Mouse (Mus musculus): Measurements from ENCODE around the gene BC049715. TPM values are rescaled to one million over a fixed set of nuclear protein-coding genes. Genes with fewer than 3 reads are reported as not detected.
"Not testable (repeated sequence)": the region's sequence is repeated elsewhere in the genome, so short reads cannot be mapped to it uniquely, and the experiment has no call there.

BC049715 gene
- polyA plus RNA-seq, 1 experiment from 2014 or later: 2.5 TPM

DNA sequence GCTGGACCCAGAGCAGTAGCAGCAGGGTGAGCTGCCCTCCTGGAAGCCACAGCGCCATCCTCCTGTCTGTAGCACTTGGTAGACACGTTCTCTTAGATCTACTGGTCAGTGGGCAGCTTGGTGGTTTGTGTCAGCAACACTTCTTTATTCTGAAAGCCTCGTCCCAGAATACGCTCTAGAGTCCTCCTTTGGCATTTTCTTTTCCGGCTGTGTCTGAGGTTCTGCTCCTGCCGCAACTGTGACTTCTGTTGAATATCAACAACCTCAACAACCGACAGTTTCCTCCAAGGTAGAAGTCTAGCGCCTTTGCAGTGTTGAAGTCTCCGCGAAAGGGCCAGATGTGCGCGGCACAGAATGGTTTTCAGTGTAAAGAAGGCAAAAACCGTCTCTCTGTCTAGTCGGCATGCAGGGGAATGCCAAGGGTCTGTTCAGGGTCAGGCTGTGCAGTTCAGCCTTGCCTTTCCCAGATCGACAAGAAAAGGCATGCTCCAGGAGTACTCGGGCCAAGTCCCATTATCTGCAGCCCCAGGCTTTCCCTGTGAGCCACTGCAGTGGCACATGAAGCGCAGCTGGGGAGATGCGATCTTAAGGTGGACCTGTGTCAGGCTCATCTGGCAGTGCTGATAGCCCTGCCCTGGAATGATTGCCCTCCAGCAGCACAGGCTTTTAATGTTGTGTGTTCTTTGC is 29.9 kb downstream of the BC049715 start, which contains the start of gene Art4:
Art4 (minus strand) TSS at position 548 of the 687 bp plus-strand sequence.
- H3K27ac ChIP-seq: no peak within 1 kb of the TSS
- 68% methylated on average over 18 of the region's 18 CpGs for WGBS

GRCm38 (mm10) chr6:136857873-136858260 is 30.4 kb downstream of the BC049715 start:
- ATAC-seq (ENCODE audit: low FRiP score): no peak
- no peak overlapping the region for H3K4me3 ChIP-seq
- WGBS: 65% methylated on average over 11 of the region's 11 CpGs
- H3K36me3 ChIP-seq: no peaks in the 10 kb centered on the region
- no peak overlapping the region for H3K27ac ChIP-seq
- H3K4me1 ChIP-seq: 0 out of 2 replicates have a peak, but pooled peaks cover 1% of the 10 kb centered on the region
- no peak overlapping the region for H3K4me2 ChIP-seq (replicated peaks)
- H3K9me3 ChIP-seq (replicated peaks): no peaks in the 10 kb centered on the region
- H3K9ac ChIP-seq: no peak overlapping the region
- no peaks in the 10 kb centered on the region for H3K27me3 ChIP-seq

More for the DNA sequence above, 29.9 kb downstream of the BC049715 start, which contains the start of gene Art4:
- peaks cover 4% of the 10 kb centered on the region; the same call in 1 of the 2 replicates for H3K4me1 ChIP-seq
- H3K4me3 ChIP-seq: no peak within 1 kb of the TSS
- H3K9ac ChIP-seq: no peak within 1 kb of the TSS
- ATAC-seq (ENCODE audit: low FRiP score): no peak
- H3K27me3 ChIP-seq: no peaks in the 10 kb centered on the region
- H3K4me2 ChIP-seq (replicated peaks): no peak within 1 kb of the TSS
- no peaks in the 10 kb centered on the region for H3K9me3 ChIP-seq (replicated peaks)
- H3K36me3 ChIP-seq: no peaks in the 10 kb centered on the region

DNA sequence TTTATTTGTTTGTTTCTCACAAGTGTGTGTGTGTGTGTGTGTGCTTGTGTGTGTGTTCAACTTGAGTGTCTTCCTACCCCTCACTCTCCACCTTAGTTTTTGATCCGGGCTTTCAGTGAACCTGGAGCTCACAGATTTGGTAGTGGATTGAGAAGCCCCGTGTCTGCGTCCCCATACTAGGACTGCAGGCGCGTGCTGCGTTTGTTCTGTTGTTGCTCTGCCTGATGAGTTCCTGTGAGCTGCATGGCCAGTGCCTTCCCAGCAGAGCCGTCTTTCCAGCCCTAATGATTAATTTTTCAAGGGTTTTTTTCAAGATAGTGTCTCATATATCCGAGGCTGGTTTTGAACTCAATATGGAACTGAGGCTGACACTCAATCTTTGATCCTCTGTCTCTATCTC is 31.0 kb downstream of the BC049715 start:
- H3K4me3 ChIP-seq: no peak overlapping the region
- H3K9me3 ChIP-seq (replicated peaks): no peaks in the 10 kb centered on the region
- no peaks in the 10 kb centered on the region for H3K27me3 ChIP-seq
- H3K4me1 ChIP-seq: no peaks in the 10 kb centered on the region
- 83% methylated on average over 8 of the region's 8 CpGs for WGBS
- no peaks in the 10 kb centered on the region for H3K36me3 ChIP-seq
- ATAC-seq (ENCODE audit: low FRiP score): no peak
- no peak overlapping the region for H3K27ac ChIP-seq
- H3K4me2 ChIP-seq (replicated peaks): no peak overlapping the region
- H3K9ac ChIP-seq: no peak overlapping the region

- Histone ChIP-seq H3K27me3 (no peaks in the 10 kb centered on the region), H3K4me2 (replicated peaks) (no peak overlapping the region), H3K9ac (no peak overlapping the region), H3K4me1 (no peaks in the 10 kb centered on the region), H3K4me3 (no peak overlapping the region), H3K36me3 (no peaks in the 10 kb centered on the region), H3K27ac (no peak overlapping the region), H3K9me3 (replicated peaks) (no peaks in the 10 kb centered on the region)
- no peak for ATAC-seq (ENCODE audit: low FRiP score)
- 54% methylated on average over 9 of the region's 9 CpGs for WGBS
Measured at GRCm38 (mm10) chr6:136861020-136861419, 33.6 kb downstream of the BC049715 start.

DNA sequence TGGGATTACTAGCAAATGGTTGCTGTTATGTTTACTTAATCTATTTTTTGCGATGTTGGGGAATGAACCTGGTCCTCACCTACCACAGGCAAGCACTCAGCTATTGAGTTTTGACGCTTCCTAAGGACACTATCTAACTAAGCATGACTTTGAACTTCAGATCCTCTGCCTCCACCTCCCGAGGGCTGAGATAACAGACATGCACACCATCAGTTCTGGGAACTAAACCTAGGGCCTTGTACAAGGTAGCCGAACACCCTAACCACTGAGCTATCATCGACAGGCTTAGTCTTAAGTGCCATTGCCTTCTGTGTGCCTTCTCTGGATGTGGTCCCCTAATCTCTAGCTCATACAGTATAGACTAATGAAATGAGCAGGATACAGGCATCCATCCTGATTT is 37.9 kb downstream of the BC049715 start:
- WGBS: 92% methylated on average over 5 of the region's 5 CpGs
- no peak overlapping the region for H3K4me3 ChIP-seq
- H3K27me3 ChIP-seq: no peaks in the 10 kb centered on the region
- no peaks in the 10 kb centered on the region for H3K36me3 ChIP-seq
- no peak overlapping the region for H3K4me2 ChIP-seq (replicated peaks)
- no peak overlapping the region for H3K27ac ChIP-seq
- no peaks in the 10 kb centered on the region for H3K9me3 ChIP-seq (replicated peaks)
- H3K9ac ChIP-seq: no peak overlapping the region
- no peaks in the 10 kb centered on the region for H3K4me1 ChIP-seq
- ATAC-seq (ENCODE audit: low FRiP score): no peak

DNA sequence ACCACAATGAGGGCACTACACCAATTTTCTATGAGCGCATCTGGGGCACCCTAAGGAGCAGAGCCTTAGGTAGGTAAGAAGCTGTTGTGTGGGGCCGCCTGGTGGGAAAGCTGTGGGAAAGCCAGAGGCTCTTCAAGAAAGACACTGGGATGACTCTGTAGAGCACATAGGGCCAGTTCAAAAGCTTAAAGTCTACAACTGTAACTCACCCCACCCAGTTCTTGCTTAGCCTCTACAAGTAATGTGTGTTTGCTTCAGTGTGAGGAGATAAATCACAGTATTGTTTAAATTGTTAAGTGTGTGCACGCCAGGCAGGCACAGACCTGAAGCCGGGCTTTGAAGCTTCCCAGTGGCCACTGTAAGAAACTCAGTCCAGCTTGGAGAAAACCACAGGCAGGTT is 38.7 kb downstream of the BC049715 start:
- no peak overlapping the region for H3K27ac ChIP-seq
- H3K9me3 ChIP-seq (replicated peaks): no peaks in the 10 kb centered on the region
- no peaks in the 10 kb centered on the region for H3K4me1 ChIP-seq
- H3K27me3 ChIP-seq: no peaks in the 10 kb centered on the region
- no peak overlapping the region for H3K4me2 ChIP-seq (replicated peaks)
- WGBS: 81% methylated on average over 4 of the region's 4 CpGs
- no peak overlapping the region for H3K4me3 ChIP-seq
- no peak overlapping the region for H3K9ac ChIP-seq
- no peak for ATAC-seq (ENCODE audit: low FRiP score)
- no peaks in the 10 kb centered on the region for H3K36me3 ChIP-seq

- Histone ChIP-seq H3K9ac (no peak overlapping the region), H3K4me3 (no peak overlapping the region), H3K4me1 (no peaks in the 10 kb centered on the region), H3K27ac (no peak overlapping the region), H3K4me2 (replicated peaks) (no peak overlapping the region), H3K36me3 (no peaks in the 10 kb centered on the region), H3K27me3 (no peaks in the 10 kb centered on the region), H3K9me3 (replicated peaks) (no peaks in the 10 kb centered on the region)
- ATAC-seq (ENCODE audit: low FRiP score): no peak
- WGBS: 76% methylated on average over 5 of the region's 5 CpGs
Measured at GRCm38 (mm10) chr6:136868921-136869320, 41.5 kb downstream of the BC049715 start.

DNA sequence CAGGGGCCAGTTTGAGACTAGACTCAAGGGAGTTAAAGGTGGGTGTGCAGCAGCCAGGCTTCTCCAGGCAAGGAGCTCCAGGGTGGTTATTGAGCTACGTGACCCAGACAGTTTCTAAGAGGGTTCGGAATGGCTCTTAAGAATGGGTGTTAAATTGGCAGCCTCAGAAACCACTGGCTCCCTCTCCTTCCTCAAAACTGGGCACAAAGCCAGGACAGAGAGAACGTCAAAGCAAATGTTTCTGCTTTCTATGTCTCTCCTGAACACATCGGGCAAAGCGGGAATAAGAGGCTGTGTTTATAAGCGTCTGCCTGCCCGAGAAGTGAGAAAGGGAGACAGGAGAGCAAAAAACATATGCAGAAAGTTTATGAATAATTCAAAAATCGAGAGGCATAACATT is 47.2 kb downstream of the BC049715 start:
- H3K9ac ChIP-seq: no peak overlapping the region
- H3K4me1 ChIP-seq: no peaks in the 10 kb centered on the region
- H3K27ac ChIP-seq: no peak overlapping the region
- 59% methylated on average over 8 of the region's 8 CpGs for WGBS
- no peak for ATAC-seq (ENCODE audit: low FRiP score)
- H3K4me2 ChIP-seq (replicated peaks): no peak overlapping the region; the same call in 1 of the 2 replicates
- H3K4me3 ChIP-seq: no peak overlapping the region
- H3K27me3 ChIP-seq: no peaks in the 10 kb centered on the region
- H3K36me3 ChIP-seq: no peaks in the 10 kb centered on the region
- H3K9me3 ChIP-seq (replicated peaks): no peaks in the 10 kb centered on the region

- H3K9me3 ChIP-seq (replicated peaks): no peaks in the 10 kb centered on the region
- ATAC-seq (ENCODE audit: low FRiP score): no peak
- WGBS: 58% methylated on average over 9 of the region's 9 CpGs
- no peaks in the 10 kb centered on the region for H3K27me3 ChIP-seq
- no peak within 1 kb of the TSS; the same call in 1 of the 2 replicates for H3K4me2 ChIP-seq (replicated peaks)
- no peak within 1 kb of the TSS for H3K27ac ChIP-seq
- H3K36me3 ChIP-seq: no peaks in the 10 kb centered on the region
- 0 out of 2 replicates have a peak within 1 kb of the TSS, but pooled peaks have one; percentile 2 for H3K4me3 ChIP-seq
- no peaks in the 10 kb centered on the region for H3K4me1 ChIP-seq
- H3K9ac ChIP-seq: no peak within 1 kb of the TSS
Measured at GRCm38 (mm10) chr6:136875670-136876069, 48.2 kb downstream of the BC049715 start, which contains the start of gene Mgp. Gene Mgp, minus strand, starts transcription at chr6:136875823.

GRCm38 (mm10) chr6:136881678-136882077 is 54.3 kb downstream of the BC049715 start:
- ATAC-seq (ENCODE audit: low FRiP score): no peak
- Histone ChIP-seq H3K36me3 (no peaks in the 10 kb centered on the region), H3K9me3 (replicated peaks) (no peaks in the 10 kb centered on the region), H3K9ac (no peak overlapping the region), H3K4me3 (no peak overlapping the region), H3K27me3 (no peaks in the 10 kb centered on the region), H3K27ac (no peak overlapping the region), H3K4me2 (replicated peaks) (no peak overlapping the region), H3K4me1 (no peaks in the 10 kb centered on the region)
- WGBS: 61% methylated on average over 8 of the region's 8 CpGs

DNA sequence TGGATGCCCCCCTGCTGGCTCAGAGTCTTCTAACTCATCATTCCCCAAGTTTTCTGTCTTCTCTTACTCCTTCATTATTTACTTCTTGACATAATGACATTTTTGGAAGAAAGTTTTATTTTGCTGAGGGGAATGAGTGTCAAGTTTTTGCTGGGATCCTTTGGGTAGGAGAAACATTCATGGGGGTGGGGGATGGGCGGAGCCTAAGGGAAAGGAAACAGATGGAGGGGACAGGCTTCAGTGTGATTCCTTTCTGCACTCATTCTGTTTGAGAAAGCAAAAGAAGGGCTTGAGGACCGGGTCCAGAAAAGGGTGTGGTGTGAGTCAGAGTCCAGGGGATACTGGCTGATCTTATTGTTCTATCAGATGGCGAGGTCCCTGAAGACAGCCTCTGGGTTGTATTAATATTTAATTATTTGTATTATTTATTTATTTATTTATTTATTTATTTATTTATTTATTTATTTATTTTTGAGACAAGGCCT is 56.0 kb downstream of the BC049715 start:
- Histone ChIP-seq H3K4me3 (no peak overlapping the region), H3K4me1 (no peaks in the 10 kb centered on the region), H3K27ac (no peak overlapping the region), H3K36me3 (no peaks in the 10 kb centered on the region), H3K27me3 (no peaks in the 10 kb centered on the region), H3K4me2 (replicated peaks) (no peak overlapping the region), H3K9ac (no peak overlapping the region), H3K9me3 (replicated peaks) (no peaks in the 10 kb centered on the region)
- no peak for ATAC-seq (ENCODE audit: low FRiP score)
- 86% methylated on average over 3 of the region's 3 CpGs for WGBS

DNA sequence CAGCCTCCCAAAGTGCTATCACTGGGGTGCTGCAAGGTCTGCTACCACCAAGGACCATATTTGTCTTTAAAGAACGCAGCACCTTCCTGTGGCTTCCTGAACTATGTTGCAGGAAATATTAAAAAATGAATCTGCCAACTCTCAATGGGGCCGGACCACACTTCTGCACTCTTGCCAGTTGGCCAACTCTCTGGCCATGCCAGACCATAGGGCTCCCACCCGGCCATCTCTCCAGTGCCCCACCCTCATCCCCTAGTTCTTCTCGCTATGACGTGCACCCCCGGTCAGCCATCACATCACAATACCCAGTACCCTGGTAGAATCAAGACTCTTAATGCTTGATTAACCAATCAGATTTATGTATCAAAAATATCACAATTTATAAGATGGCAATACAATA is 56.5 kb downstream of the BC049715 start:
- Histone ChIP-seq H3K27ac (no peak overlapping the region), H3K36me3 (no peaks in the 10 kb centered on the region), H3K4me2 (replicated peaks) (no peak overlapping the region), H3K4me3 (no peak overlapping the region), H3K9me3 (replicated peaks) (no peaks in the 10 kb centered on the region), H3K9ac (no peak overlapping the region), H3K27me3 (no peaks in the 10 kb centered on the region), H3K4me1 (no peaks in the 10 kb centered on the region)
- no peak for ATAC-seq (ENCODE audit: low FRiP score)
- WGBS: 94% methylated on average over 6 of the region's 6 CpGs

DNA sequence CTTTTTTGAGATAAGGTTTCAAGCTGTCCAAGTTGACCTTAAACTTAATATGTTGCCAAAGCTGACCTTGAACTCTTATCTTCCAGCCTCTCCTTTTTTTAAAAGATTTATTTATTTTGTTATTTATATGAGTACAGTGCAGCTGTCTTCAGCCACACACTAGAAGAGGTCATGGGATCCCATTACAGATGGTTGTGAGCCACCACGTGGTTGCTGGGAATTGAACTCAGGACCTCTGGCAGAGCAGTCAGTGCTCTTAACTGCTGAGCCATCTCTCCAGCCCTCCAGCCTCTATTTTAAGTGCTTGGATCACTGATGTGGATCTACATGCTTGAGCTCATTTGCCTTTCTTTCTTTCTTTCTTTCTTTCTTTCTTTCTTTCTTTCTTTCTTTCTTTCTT is 57.3 kb downstream of the BC049715 start:
- ATAC-seq (ENCODE audit: low FRiP score); H3K27me3 ChIP-seq; H3K36me3 ChIP-seq; H3K9me3 ChIP-seq (replicated peaks); H3K4me3 ChIP-seq; H3K27ac ChIP-seq; H3K4me2 ChIP-seq (replicated peaks); H3K4me1 ChIP-seq; H3K9ac ChIP-seq: not testable (repeated sequence)
- WGBS: 57% methylated on average over 1 of the region's 1 CpGs

Data from hindbrain, embryonic 12.5 days (tissue).